Mouse (Mus musculus): Measurements from ENCODE around the gene Olfr64. TPM values are rescaled to one million over a fixed set of nuclear protein-coding genes. Genes with fewer than 3 reads are reported as not detected.

Olfr64 gene
- polyA plus RNA-seq, 1 experiment from 2014 or later = not detected

GRCm38 (mm10) chr7:103843034-103843433, 51.3 kb downstream of the Olfr64 start, which contains the start of gene Hbb-bh1:
TSS of gene Hbb-bh1 (minus strand) at chr7:103843164.
- WGBS = 89% methylated on average over 2 of the region's 2 CpGs
- no peak within 1 kb of the TSS for H3K4me3 ChIP-seq (ENCODE audit: low read length)
- H3K4me1 ChIP-seq (ENCODE audit: insufficient read depth, low read length) = no peaks in the 10 kb centered on the region
- no peaks in the 10 kb centered on the region for H3K9me3 ChIP-seq (ENCODE audit: low read length)
- no peak within 1 kb of the TSS for H3K4me2 ChIP-seq (replicated peaks; ENCODE audit: low read depth, low read length)
- H3K36me3 ChIP-seq (ENCODE audit: insufficient read depth, low read length) = no peaks in the 10 kb centered on the region
- no peaks in the 10 kb centered on the region for H3K27me3 ChIP-seq (ENCODE audit: insufficient read depth, low read length)
- no peak for ATAC-seq (ENCODE audit: low FRiP score, low TSS enrichment)
- no peak within 1 kb of the TSS for H3K27ac ChIP-seq (ENCODE audit: low read length)
- H3K9ac ChIP-seq (replicated peaks; ENCODE audit: low read length) = no peak within 1 kb of the TSS

- 72% methylated on average over 3 of the region's 3 CpGs for WGBS
- H3K9ac ChIP-seq (replicated peaks; ENCODE audit: low read length) = no peak within 1 kb of the TSS
Observed at GRCm38 (mm10) chr7:103840268-103840667, 54.0 kb downstream of the Olfr64 start, which contains the start of gene Hbb-bh2. TSS of gene Hbb-bh2 (minus strand) at chr7:103840520.

More at GRCm38 (mm10) chr7:103840268-103840667, 54.0 kb downstream of the Olfr64 start, which contains the start of gene Hbb-bh2:
- Histone ChIP-seq H3K27me3 (ENCODE audit: insufficient read depth, low read length) (no peaks in the 10 kb centered on the region), H3K27ac (ENCODE audit: low read length) (no peak within 1 kb of the TSS), H3K36me3 (ENCODE audit: insufficient read depth, low read length) (no peaks in the 10 kb centered on the region), H3K4me1 (ENCODE audit: insufficient read depth, low read length) (no peaks in the 10 kb centered on the region), H3K4me2 (replicated peaks; ENCODE audit: low read depth, low read length) (no peak within 1 kb of the TSS), H3K4me3 (ENCODE audit: low read length) (no peak within 1 kb of the TSS), H3K9me3 (ENCODE audit: low read length) (no peaks in the 10 kb centered on the region)
- ATAC-seq (ENCODE audit: low FRiP score, low TSS enrichment) = no peak

Other genes with a start within 250 kb of the Olfr64 start
- gene Olfr623, start 230.8 kb downstream of the Olfr64 start, polyA plus RNA-seq (2015; fragmentation: Nextera tagmentation; extraction: Ambion mirVana) = not detected in 2 replicates
- 0.02 and 0.04 TPM in 2 replicates for gene Olfr624, start 223.3 kb downstream of the Olfr64 start, polyA plus RNA-seq (2015; fragmentation: Nextera tagmentation; extraction: Ambion mirVana)
- not detected in 2 replicates for gene Olfr625-ps1, start 211.8 kb downstream of the Olfr64 start, polyA plus RNA-seq (2015; fragmentation: Nextera tagmentation; extraction: Ambion mirVana)
- gene Olfr243, start 179.8 kb downstream of the Olfr64 start, polyA plus RNA-seq (2015; fragmentation: Nextera tagmentation; extraction: Ambion mirVana) = not detected in 2 replicates
- gene Olfr628, start 164.1 kb downstream of the Olfr64 start, polyA plus RNA-seq (2015; fragmentation: Nextera tagmentation; extraction: Ambion mirVana) = not detected in 2 replicates
- not detected in 2 replicates for gene Olfr629, start 149.5 kb downstream of the Olfr64 start, polyA plus RNA-seq (2015; fragmentation: Nextera tagmentation; extraction: Ambion mirVana)
- gene Olfr630, start 137.2 kb downstream of the Olfr64 start, polyA plus RNA-seq (2015; fragmentation: Nextera tagmentation; extraction: Ambion mirVana) = not detected in 2 replicates
- gene Olfr69, start 122.9 kb downstream of the Olfr64 start, polyA plus RNA-seq (2015; fragmentation: Nextera tagmentation; extraction: Ambion mirVana) = not detected in 2 replicates
- not detected in 2 replicates for gene Olfr68, start 114.8 kb downstream of the Olfr64 start, polyA plus RNA-seq (2015; fragmentation: Nextera tagmentation; extraction: Ambion mirVana)
- gene Olfr67, start 102.7 kb downstream of the Olfr64 start, polyA plus RNA-seq (2015; fragmentation: Nextera tagmentation; extraction: Ambion mirVana) = not detected in 2 replicates
- 2,178 and 2,179 TPM in 2 replicates for gene Hbb-bt, start 80.5 kb downstream of the Olfr64 start, polyA plus RNA-seq (2015; fragmentation: Nextera tagmentation; extraction: Ambion mirVana)
- gene Hbb-bs, start 66.4 kb downstream of the Olfr64 start, polyA plus RNA-seq (2015; fragmentation: Nextera tagmentation; extraction: Ambion mirVana) = 7,235 and 7,674 TPM in 2 replicates
- gene Hbb-bh2, start 54.0 kb downstream of the Olfr64 start, polyA plus RNA-seq (2015; fragmentation: Nextera tagmentation; extraction: Ambion mirVana) = not detected in 2 replicates
- 0.92 and 1.9 TPM in 2 replicates for gene Hbb-bh1, start 51.3 kb downstream of the Olfr64 start, polyA plus RNA-seq (2015; fragmentation: Nextera tagmentation; extraction: Ambion mirVana)
- gene Hbb-y, start 41.3 kb downstream of the Olfr64 start, polyA plus RNA-seq (2015; fragmentation: Nextera tagmentation; extraction: Ambion mirVana) = 50.5 and 57.1 TPM in 2 replicates
- not detected in 2 replicates for gene Olfr66, start 8.2 kb downstream of the Olfr64 start, polyA plus RNA-seq (2015; fragmentation: Nextera tagmentation; extraction: Ambion mirVana)
- gene Olfr65, start 9.0 kb upstream of the Olfr64 start, polyA plus RNA-seq (2015; fragmentation: Nextera tagmentation; extraction: Ambion mirVana) = not detected in 2 replicates
- not detected in 2 replicates for gene Olfr631, start 34.3 kb upstream of the Olfr64 start, polyA plus RNA-seq (2015; fragmentation: Nextera tagmentation; extraction: Ambion mirVana)
- not detected in 2 replicates for gene Olfr632, start 39.9 kb upstream of the Olfr64 start, polyA plus RNA-seq (2015; fragmentation: Nextera tagmentation; extraction: Ambion mirVana)
- gene Olfr633, start 50.0 kb upstream of the Olfr64 start, polyA plus RNA-seq (2015; fragmentation: Nextera tagmentation; extraction: Ambion mirVana) = not detected in 2 replicates
- 0.01 TPM in 2 replicates for gene Olfr635, start 76.7 kb upstream of the Olfr64 start, polyA plus RNA-seq (2015; fragmentation: Nextera tagmentation; extraction: Ambion mirVana)
- not detected in 2 replicates for gene Olfr638, start 104.3 kb upstream of the Olfr64 start, polyA plus RNA-seq (2015; fragmentation: Nextera tagmentation; extraction: Ambion mirVana)
- not detected in 2 replicates for gene Olfr639, start 122.8 kb upstream of the Olfr64 start, polyA plus RNA-seq (2015; fragmentation: Nextera tagmentation; extraction: Ambion mirVana)
- gene Olfr640, start 131.1 kb upstream of the Olfr64 start, polyA plus RNA-seq (2015; fragmentation: Nextera tagmentation; extraction: Ambion mirVana) = not detected in 2 replicates
- not detected in 2 replicates for gene Olfr641, start 141.0 kb upstream of the Olfr64 start, polyA plus RNA-seq (2015; fragmentation: Nextera tagmentation; extraction: Ambion mirVana)
- gene Olfr642, start 158.2 kb upstream of the Olfr64 start, polyA plus RNA-seq (2015; fragmentation: Nextera tagmentation; extraction: Ambion mirVana) = not detected in 2 replicates
- gene 4930516K23Rik, start 167.0 kb upstream of the Olfr64 start, polyA plus RNA-seq (2015; fragmentation: Nextera tagmentation; extraction: Ambion mirVana) = not detected in 2 replicates
- not detected in 2 replicates for gene Olfr644, start 177.4 kb upstream of the Olfr64 start, polyA plus RNA-seq (2015; fragmentation: Nextera tagmentation; extraction: Ambion mirVana)
- not detected in 2 replicates for gene Olfr645, start 191.0 kb upstream of the Olfr64 start, polyA plus RNA-seq (2015; fragmentation: Nextera tagmentation; extraction: Ambion mirVana)
- not detected in 2 replicates for gene Olfr646, start 210.4 kb upstream of the Olfr64 start, polyA plus RNA-seq (2015; fragmentation: Nextera tagmentation; extraction: Ambion mirVana)
- gene Ubqln5, start 235.3 kb upstream of the Olfr64 start, polyA plus RNA-seq (2015; fragmentation: Nextera tagmentation; extraction: Ambion mirVana) = not detected in 2 replicates
- not detected in 2 replicates for gene Olfr643, start 242.9 kb upstream of the Olfr64 start, polyA plus RNA-seq (2015; fragmentation: Nextera tagmentation; extraction: Ambion mirVana)
- not detected in 2 replicates for gene Ubqln3, start 248.8 kb upstream of the Olfr64 start, polyA plus RNA-seq (2015; fragmentation: Nextera tagmentation; extraction: Ambion mirVana)

All from kidney, embryonic 16.5 days (tissue).